Mouse (Mus musculus): ENCODE measurements at regions not wholly inside any gene's neighbourhood (a gene's known extent, or its start where the extent isn't known, plus 50 kb on each side); places are given as distances from the start of the nearest gene placed in this dataset.

DNA sequence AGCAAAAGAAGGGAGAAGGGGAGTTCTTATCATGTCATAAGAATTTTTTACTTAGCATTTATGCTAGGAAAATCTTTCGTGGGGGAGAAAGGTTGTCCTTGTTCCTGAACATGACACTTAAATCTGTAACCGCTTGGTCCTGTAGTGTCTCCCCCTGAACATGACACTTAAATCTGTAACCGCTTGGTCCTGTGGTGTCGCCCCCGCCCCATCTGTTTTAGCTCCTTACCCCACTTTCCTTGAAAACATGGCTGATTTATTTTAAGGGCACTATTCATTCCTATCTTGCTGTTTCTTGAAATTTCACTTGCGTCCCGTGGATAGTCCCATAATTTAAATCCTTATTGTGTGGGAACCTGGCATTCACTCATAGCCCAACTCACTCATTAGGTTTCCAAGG, 82.2 kb downstream of the Rap2a start:
- no peak for DNase-seq

GRCm38 (mm10) chr14:120560987-120561386, 82.7 kb downstream of the Rap2a start:
- DNase-seq = no peak

DNA sequence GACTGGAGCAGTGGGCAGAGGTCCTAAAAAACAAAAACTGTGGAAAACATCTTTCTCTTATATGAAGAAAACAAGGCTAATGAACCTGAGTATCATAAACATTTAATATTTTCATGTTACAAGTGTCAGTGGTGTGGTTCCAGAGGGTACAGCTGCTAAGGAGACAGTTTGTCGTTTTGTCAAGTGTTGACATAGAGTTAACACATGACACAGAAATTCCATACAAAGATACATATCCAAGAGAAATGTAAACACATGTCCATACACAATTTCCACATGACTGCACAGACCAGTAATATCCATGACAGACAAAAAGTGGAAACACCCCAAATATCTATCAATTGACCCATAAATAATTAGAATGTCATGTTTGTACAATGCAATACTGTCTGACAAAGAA, 88.7 kb downstream of the Rap2a start:
- DNase-seq = no peak

DNA sequence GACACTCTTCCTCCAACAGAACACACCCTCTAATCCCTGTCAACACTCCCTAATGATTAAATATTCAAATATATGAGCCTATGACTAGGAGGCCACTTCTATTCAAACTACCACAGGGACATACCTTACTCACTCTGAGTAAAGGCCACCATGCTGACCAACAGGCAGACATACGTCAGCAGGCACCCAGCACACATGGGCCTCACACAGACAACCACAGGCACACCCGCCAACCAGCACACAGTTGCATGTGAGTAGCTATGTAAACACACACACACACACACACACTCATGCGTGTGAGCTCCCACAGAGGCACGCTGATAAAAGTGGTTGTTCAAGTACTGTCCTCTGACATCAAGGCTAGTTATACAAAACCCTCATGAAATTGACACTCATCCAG, 89.8 kb downstream of the Rap2a start:
- no peak for DNase-seq

- DNase-seq = no peak
Measured at GRCm38 (mm10) chr14:120572238-120572637, 94.0 kb downstream of the Rap2a start.

DNA sequence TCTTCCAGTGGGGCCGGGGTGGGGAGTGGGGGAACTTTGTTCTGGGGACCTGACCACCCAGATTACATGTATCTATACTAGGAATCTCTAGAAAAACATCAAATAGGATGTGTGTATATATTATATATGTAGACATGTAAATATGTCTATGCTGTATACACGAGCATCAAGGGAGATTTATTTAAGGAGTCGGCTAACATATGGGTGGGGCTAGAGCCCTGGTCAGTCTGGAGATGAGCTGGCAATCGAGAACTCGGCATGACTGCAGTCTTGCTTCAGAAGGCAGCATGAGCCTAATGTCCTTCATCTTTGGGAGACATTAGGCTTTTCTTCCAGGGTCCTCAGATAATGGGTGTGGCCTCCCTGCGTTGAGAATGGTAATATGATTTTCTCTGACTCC, 97.0 kb downstream of the Rap2a start:
- no peak for DNase-seq

DNA sequence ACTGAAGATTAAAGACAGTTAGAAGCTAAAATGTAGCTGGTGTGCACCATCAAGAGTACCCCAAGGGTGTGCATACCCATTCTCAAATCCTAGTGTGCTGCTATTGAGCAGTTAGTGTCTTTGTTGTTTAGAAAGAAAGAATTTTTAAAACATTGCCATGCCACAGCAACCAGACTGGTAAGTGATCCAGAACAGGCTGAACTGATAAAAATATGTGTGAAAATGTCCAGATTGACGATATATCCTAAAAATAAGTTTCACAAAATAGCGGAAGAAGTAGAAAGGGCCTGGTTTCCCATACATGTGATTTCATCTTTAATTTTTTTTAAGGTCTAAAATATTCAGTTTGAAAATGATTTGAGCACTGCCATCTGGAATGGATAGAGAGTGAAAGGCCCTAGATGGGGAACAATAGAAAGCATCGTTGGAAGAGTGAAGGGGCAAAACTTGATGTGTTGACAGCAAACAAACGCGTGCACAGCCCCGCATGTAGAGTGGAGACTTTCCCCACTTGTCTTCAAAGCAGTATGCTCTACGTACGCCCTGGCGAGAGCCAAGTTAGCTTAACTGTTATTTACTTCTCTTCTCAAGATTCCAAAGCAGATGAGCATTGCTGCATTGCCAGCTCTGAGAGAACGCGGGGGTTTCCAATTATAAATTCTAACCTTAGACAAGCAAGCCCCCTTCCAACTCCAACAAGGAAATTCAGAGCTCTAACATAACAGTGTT, 100.3 kb downstream of the Rap2a start:
- no peak for DNase-seq

- no peak for DNase-seq
Measured at GRCm38 (mm10) chr14:120583807-120584206, 105.6 kb downstream of the Rap2a start.

DNA sequence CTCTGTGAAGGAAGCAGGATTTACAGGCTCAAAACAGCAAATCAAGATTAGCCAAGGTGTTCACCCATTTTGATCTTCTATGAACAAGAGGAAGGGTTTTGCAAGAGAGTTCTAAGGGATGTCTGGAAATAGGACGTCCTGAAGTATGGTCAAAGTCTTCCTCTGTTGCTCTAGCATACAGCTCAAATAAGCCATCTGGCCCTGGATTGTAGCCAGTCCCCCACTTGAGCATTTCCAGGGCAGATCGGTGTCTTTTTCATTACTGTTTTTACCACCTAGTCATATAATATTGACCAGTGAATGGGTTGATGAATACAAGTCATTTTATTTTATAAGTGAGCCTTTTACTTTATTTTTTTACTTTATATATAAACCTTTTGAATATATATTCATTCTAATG, 113.9 kb downstream of the Rap2a start:
- no peak for DNase-seq

DNA sequence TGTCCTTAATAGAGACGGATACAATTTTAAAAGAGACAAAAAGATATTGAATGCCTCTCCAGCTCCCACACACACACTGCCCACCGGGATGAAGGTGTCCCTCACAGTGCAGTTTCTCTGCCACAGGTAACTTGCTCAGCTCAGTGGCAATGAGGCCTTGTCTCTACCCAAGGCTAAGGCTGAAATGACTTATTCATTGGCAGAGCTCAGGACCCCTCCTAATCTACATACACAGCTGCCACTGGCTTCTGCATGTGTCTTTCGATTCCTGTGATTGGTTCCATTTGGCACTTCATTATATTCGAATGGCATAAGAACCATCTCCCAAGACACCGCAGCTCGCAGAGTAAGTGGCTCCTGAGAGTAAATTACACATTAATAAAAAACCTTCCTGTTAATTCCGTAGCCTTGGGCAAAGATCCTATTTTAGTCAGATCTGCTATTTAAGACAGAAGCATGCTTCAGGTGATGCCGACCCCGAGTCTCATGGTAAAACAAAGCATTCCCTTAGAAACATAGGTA, 122.2 kb downstream of the Rap2a start:
- DNase-seq = no peak

DNA sequence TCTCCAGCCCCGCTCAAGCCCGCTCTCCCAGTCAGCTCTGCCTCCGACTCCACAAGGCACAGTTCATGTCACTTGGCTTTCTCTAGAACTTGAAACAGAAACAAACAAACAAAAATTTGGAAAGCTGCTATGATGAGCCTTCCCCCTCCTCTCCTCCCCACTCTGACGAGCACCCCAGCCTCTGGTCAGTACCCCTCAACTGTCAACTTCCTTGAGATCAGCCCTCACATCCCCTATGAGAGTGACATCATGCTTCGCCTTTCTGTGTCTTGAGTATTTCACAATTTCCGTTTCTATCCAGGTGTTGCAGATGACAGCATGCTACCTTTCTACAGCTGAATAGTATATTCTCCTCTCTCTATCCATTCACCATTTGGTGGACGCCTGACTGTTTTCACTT, 123.3 kb downstream of the Rap2a start:
- no peak for DNase-seq

- no peak for DNase-seq
Measured at GRCm38 (mm10) chr14:120603849-120604492, 125.7 kb downstream of the Rap2a start.

DNA sequence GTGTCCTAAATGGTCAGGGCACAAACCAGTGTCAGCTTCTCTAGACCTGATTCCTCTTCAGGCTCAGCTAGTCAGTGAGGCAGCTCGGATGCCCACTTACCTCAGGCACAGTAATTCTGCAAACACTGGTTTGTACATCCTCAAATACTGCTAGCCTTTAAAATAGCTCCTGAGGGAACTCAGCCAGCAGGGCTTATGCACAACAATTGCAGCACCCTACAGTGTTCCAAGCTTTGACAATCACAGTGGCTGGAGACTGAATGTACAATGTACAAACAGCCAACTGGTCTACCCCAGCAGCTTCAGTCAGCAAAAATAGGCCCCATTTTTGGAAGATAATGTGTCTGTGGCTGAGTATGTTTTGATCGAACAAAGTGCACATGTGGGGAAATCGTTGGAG, 129.6 kb downstream of the Rap2a start:
- DNase-seq = no peak

- DNase-seq = no peak
Measured at GRCm38 (mm10) chr14:120611311-120611710, 133.1 kb downstream of the Rap2a start.

DNA sequence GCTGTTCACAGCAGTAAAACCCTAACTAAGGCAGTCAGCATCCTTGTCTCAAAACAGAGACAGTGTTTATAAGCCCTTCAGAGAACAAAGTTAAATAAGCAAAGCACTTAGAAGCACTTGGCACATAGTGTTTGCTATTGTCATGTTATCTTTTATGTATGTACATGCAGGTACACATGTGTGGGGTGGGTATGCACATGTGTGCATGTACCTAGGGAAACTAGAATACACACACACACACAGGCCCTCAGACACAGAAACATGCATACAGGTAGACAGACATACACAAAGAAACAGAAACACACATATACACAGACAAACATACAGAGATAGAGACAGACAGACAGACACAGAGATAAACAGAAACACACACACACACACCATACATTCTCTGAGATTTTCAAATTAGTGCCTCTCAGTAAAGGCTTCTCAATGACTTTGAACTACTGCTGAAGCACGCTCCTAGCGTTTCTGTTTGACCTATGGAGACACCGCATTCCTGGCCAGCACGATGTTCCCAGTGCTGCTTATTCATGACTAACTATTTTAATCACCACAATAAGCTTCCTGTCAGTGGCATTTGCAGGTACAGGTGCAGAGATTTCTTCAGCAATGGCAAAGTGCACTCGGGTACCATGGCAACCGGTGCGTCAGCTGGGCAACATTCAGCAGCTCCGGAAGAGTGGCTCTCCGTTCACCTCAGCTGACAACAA, 148.1 kb downstream of the Rap2a start:
- DNase-seq = no peak

DNA sequence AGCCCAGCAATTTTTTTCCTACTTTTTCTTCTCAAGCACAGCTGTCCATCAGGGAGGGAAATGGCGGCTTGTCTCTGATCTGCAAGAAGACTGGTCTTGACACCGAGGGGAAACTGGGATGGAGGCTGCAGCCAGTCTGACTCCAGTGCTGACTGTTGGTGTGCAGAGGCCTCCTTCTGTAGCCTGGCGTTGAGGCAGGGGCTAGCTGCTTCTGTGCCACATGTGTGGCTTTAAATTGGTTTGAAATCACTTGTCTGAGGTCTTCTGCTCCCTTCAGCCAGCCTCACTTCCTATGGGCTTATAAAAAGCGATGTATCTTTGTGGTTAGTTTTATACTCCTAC, 148.7 kb downstream of the Rap2a start:
- no peak for DNase-seq

- no peak for DNase-seq
Measured at GRCm38 (mm10) chr14:120632771-120633170, 154.5 kb downstream of the Rap2a start.

DNA sequence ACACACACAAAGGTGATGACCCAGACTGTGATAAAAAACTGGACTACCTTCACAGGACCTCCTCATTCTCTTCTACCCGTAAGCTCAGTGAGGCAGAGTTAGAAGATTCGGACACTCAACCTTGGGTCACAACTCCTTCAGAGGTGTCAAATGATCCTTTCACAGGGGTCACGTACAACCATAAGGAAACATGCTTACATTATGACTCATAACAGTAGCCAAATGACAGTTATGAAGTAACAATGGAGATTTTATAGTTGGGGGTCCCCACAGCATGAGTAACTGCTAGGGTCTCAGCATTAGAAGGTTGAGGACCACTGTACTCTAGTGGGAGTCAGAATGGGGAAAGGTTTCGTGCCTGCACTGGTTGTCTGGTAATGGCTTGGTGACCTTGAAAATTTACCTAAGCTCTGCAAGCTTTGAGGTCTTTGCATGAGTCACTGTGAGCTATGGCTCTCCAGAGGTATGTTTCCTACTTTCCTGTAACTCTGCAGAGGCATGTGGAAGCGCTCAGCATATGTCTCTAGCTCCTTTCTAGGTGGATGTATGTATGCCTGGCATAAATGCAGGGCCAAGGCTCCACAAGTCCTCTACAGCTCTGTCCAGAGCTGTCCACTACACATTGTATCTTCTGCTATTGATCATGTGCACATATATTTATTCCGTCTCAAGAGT, 158.6 kb downstream of the Rap2a start:
- DNase-seq = no peak

- no peak for DNase-seq
Measured at GRCm38 (mm10) chr14:120637486-120638125, 159.4 kb downstream of the Rap2a start.

GRCm38 (mm10) chr14:120642591-120642990, 164.3 kb downstream of the Rap2a start:
- no peak for DNase-seq

DNA sequence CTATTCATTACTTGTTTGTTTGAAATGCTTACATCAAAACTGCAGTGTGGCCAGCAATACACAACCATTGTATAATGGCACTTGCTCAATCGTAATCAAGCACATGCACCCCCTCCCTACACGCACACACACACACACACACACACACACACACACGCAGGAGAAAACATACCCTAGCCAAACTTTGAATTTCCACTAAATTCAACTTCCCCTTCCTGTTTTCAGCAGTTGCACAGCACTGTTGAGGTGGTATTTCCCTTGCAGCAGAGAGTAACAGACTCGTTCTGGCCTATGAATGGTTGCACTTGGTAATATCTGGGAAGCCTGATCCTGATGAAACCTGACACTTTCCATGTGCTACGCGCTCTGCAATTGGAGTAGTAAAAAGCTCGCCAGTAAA, 173.8 kb downstream of the Rap2a start:
- DNase-seq = no peak

DNA sequence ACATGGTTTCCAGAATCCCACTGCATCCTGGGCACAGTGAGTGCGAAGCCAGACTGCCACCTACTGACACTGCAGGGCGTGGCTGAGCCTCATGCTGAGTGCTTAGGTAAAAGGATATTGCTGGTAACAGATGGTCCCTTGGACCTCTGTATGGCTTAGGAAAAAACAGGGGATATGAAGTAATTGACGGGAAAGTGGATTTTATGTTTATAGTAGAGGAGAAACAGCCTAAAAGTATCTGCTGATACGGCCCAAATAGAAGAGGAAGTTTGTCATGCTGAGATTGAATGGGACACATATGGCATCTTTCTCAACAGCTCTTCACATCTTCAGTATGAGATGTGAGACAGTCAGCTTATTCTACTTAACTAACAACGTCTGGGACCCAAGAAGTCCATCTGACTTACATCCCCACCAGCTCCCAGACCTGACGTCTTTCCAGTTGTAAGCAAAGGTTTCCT, 182.1 kb downstream of the Rap2a start:
- peak; percentile 27 for DNase-seq

DNA sequence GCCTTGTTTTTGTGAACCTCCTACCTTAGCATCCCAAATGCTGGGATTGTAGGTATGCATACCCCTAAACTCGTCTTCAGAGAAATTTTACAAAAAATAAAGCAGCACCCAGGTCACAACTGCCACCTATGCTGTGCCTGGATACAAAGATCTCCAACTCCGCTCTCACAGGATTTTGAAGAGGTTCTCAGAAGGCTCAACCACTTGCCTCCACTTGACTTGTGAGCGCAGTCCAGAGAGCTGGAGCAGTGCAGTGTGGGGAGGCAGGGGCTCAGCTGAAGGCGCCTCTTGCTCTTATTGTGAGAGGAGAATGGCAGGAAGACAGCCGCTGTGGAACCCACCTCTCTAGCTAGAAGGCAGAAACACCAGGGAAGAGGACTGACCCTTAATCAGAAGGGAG, 182.9 kb downstream of the Rap2a start:
- DNase-seq = no peak
